Mouse (Mus musculus) fat pad, adult 2 months (tissue): ENCODE measurements at regions not wholly inside any gene's neighbourhood (a gene's known extent, or its start where the extent isn't known, plus 50 kb on each side); places are given as distances from the start of the nearest gene placed in this dataset.

Source experiments
- DNase-seq: peaks from one replicate; pipeline ENCODE4 v3.0.0-alpha.2; 2011; ENCODE audit warnings: low read depth, low spot score; ENCODE audit errors: extremely low read depth

DNA sequence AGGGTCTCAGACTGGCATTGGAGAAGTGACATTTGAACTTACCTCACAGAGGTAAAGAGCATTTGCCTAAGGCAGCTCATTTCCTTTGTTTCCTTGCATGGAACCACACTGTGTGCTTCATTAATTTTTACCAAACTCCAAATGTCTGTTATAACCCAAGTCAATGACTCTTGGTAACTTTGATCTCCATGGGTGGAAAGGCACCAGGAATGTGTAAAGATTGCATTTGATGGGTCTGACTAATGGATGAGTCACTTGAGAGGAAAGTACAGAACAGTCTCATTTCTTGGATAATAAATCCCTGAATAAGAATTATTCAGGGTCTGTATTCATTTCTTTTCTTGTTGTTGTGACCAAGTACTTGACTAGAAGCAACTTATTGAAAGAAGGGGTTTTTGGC lies 97.3 kb upstream of the Rab11fip2 start:
- DNase-seq, result no peak

DNA sequence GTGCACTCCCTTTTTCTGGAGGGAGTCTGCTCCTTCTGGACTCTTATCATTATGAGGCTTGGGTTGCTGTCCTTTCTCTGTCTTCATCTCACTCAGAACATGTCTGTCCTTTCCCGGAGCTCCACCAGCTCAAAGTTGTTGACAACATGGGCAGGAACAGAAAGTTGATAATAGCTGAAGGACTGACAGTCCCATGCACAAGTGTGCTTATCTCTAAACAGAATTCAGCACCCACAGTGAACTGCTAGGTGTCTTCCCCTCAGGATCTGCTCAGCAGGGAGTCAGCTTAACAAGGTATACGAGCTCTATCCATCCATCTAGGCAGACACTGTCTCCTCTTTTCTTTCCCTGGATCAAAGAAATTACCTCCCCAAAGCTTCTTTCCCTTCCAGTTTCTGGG lies 89.2 kb upstream of the Rab11fip2 start:
- DNase-seq, result no peak

DNA sequence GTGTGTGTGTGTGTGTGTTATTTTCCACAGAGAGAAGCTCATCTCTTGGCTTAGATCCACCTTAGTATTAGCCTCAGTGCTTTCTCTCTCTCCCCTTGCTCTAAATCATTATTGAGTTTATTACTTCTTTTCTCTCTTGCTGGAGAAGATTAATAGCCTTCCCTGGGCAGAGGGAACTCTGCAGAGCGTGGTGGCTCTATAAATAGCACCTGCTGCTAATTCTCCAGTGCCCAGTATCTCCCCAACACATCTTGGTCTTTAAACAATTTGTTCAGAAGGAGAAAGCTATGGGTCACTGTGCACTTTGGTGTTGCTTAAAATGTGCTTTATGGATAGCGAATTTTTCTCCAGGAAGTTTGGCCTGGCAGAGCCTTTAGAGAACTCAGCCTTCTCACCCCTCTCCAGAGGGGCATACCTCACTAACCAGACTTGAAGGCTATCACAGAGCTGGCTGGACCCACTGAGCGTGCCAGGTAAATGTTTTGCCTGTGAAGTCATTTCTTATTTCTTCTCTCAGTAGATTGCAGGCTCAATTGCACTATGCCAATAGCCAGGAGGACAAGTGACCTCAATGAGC lies 86.8 kb upstream of the Rab11fip2 start:
- DNase-seq, result no peak

DNA sequence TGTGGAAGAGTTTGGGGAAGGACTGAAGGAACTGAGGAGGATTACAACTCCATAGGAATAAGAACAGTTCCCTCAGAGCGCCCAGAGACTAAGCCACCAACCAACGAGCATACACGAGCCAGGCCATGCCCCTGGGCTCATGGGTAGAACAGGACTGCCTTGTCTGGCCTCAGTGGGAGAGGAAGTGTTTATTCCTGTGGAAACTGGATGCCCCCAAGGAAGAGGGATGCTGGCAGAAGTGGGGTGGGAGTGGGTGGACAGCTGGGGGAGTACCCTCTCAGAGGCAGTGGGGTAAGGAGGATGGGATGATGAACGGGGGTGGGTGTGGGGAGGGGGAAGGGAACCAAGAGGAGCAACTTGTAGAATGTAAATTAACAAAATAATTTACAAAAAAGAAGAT lies 86.3 kb upstream of the Rab11fip2 start:
- DNase-seq, result no peak

DNA sequence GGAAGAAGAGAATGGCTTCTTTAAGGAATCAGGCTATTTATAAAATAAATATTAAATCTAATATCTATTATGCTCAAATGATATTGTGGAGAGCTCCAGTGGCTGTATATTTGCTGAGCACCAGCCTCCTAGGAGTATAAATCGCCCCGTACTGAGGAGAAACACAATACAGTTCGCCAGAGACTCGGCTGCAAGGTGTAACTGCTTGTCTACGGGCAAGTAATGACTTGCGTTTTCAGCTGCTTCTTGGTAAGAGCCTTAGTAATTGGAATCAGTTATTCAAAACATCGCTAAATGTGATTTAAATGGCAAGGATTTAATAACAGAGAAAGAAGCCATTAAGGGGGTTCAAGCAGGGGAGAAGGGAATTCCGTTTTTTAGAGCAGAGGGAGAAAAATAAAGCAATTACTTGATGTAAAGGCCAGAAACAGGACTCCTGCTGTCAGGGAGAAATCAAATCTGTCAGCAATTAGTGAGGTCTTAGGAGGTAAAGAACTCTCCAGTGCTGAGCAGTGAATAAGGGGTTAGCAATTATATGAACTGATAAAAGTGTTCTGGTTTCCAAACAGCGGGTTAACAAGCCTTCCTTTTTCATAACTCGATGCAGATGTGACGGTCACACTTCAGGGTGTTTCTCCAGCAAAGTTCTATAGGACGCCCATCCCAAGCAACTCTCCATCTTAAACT lies 72.3 kb upstream of the Rab11fip2 start:
- DNase-seq, result no peak

DNA sequence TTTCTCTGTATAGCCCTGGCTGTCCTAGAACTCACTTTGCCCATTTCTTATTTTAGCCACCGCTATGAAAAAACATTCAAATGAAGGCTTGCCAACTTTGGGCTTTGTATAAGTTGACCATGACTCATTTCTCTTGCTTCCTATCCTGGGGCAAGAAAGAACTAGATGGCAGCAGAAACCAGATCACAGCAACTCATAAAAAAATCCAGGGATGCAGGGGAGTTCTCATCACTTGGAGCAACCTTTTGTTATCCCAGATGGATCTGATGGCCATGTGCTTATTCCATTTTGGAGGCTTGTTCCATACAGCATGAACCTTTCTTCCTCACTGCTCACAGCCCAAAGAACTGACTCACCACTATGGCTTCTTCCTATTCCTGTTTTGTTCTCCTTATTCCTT lies 52.1 kb upstream of the Rab11fip2 start:
- no peak for DNase-seq
